Mouse (Mus musculus) spleen, adult 18-20 months (tissue): ENCODE results near the gene Fam217a.
"Not testable (repeated sequence)": the region's sequence is repeated elsewhere in the genome, so short reads cannot be mapped to it uniquely, and the experiment has no call there.

Source experiments
- DNase-seq, 2 experiments: peaks; one replicate each; pipeline ENCODE4 v3.0.0; 2022; ENCODE audit warnings: mixed read lengths in 2 of 2

Gene Fam217a

GRCm38 (mm10) chr13:34924210-34924609 lies at the start of gene Fam217a, which contains the start of gene 4933417A18Rik:
Gene Fam217a, minus strand, starts transcription at chr13:34924310.
Gene 4933417A18Rik, plus strand, starts transcription at chr13:34924409.
- no peak for DNase-seq

GRCm38 (mm10) chr13:34973770-34974169 lies 49.7 kb upstream of the Fam217a start:
- DNase-seq: no peak

DNA sequence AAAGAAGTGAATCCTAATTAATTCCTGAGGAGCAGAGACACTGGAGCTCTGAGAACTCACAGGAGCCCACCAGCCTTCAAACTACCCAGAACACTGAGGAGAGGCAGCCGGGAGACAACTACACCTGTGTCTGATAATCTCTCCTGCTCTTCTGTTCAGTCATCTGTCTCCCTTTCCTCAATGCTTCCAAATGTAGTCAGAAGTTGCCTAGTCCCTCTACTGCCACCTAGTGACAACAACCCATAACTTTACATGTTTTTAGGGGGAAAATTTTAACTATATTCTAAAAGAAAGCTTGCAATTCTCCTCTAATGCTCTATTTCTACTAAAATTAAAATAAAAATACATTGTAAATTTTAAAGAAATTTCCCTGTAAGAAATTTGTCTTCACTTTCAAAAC lies 49.0 kb upstream of the Fam217a start:
- no peak for DNase-seq

DNA sequence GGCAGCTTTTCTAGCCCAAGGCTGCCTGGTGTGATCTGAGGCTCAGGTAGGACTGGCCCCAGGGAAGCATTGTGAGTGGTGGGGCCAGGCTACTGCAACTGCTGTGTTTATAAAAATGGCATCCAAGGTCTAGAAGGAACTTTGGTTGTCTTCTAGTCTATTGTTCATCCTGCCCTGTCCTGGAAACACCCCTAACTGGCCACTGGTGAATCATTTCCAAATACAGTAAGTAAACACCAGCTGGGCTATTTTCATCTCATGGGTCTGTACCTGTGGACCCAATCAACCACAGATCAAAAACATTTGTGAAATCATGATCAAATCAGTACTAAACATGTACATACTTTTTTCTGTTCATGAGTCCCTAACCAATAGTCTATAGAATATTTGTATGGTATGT lies 48.3 kb upstream of the Fam217a start:
- not testable (repeated sequence) for DNase-seq

GRCm38 (mm10) chr13:34965647-34966046 lies 41.5 kb upstream of the Fam217a start:
- not testable (repeated sequence) for DNase-seq

DNA sequence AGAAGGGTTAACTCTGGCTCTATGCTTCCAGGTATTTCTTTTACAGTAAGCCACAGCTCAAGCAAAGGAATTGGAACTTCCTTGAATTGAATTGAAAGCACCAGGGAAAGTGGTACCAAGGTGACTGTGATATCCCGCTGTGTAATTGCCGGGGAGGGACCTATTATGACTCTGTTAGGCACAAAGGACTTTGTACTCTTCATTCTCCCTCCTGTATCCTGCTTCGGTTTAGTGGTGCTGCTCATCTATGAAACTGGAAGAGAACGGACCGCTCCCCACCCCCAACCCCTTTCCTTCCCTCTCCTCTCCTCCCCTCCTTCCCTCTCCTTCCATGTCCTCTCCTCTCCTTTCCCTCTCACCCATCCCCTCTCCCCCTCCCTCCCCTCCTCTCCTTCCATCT lies 40.8 kb upstream of the Fam217a start:
- DNase-seq: no peak

- no peak for DNase-seq
Measured at GRCm38 (mm10) chr13:34964419-34964818, 40.3 kb upstream of the Fam217a start.

DNA sequence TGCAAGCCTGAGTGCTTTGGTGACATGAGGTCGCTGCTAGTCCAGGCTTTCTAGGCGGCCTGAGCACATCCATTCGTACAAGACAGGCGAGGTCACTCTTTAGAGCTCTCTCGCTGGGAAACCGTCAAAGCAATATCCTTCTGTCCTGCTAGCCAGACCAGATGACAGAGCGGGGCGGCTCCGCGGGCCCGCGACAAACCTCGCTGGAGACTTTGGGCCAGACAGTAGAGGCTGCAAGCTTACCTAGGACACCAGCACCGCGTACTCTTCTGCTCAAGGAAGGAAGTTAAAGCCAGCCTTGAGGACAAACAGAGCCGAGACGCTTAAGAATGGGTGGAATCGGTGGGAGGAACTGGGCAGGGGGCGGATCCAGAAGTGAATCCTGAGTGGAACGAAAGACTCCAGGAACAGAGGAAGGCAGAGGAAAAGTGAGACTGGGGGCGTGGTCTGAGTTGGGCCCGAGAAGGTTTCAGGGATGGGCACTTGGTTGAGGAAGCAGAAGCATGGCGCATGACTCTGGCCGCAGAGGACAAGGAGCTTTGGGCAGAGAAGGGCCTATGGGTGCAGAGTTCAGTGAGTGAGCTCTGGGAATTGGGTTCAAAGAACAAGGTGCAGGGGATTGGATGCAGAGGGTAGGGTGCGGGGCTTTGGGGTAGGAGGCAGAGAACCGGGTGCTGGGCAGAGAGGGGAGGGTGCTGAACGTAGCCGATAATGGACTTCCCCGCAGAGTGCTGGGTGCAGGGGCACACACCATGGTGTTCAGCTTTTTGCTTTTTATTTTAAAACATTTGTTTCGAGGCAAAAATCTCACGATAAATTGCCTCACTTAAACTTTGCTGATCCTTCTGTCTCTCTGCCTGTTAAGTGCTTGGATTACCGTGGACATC lies 39.6 kb upstream of the Fam217a start, which contains the start of gene Eci3:
Gene Eci3 (minus strand): TSS at position 300 of the 887 bp plus-strand sequence.
- DNase-seq: peak in 1 of 2 experiments; percentile 5

GRCm38 (mm10) chr13:34960996-34961770 lies 37.1 kb upstream of the Fam217a start:
- DNase-seq: no peak

DNA sequence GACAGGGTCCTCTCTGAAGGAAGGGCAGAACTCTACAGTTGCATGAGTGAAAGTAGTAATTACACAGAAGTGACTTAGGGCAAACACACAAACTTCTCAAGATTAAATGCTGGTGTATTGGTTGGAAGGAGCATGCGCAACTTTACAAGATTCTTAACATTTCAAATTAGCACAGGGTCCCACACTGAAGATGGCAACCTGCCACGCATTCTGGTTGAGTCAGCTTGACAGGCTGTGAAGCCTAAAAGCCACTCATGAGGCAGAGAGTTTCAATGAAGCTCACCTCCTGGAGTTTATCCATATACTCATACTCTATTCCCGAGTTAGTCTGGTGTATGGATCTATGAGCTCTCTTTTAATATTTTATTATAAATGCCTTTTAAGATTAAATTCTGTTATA lies 34.0 kb upstream of the Fam217a start:
- not testable (repeated sequence) for DNase-seq

- DNase-seq: no peak
Measured at GRCm38 (mm10) chr13:34956901-34957300, 32.8 kb upstream of the Fam217a start.

DNA sequence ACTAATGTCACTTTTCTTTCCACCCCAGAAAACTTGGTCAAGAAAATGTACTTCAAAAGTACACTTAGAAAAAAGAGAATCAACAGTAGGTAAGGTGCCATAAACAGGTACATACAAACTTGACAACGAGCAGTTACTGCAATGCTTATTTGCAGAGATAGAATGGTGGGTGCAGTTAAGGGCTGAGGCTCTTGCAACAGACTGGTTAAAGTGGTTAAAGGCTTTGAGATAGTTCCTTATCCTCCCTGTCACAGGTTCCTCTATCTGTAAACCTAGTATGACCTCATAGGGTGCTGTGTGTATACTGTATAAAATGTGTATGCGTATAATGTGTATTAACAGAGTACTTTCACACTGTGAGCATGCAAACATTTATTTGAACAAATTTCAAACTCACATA lies 27.3 kb upstream of the Fam217a start:
- DNase-seq: not testable (repeated sequence)

- no peak for DNase-seq
Measured at GRCm38 (mm10) chr13:34942370-34942769, 18.3 kb upstream of the Fam217a start.

DNA sequence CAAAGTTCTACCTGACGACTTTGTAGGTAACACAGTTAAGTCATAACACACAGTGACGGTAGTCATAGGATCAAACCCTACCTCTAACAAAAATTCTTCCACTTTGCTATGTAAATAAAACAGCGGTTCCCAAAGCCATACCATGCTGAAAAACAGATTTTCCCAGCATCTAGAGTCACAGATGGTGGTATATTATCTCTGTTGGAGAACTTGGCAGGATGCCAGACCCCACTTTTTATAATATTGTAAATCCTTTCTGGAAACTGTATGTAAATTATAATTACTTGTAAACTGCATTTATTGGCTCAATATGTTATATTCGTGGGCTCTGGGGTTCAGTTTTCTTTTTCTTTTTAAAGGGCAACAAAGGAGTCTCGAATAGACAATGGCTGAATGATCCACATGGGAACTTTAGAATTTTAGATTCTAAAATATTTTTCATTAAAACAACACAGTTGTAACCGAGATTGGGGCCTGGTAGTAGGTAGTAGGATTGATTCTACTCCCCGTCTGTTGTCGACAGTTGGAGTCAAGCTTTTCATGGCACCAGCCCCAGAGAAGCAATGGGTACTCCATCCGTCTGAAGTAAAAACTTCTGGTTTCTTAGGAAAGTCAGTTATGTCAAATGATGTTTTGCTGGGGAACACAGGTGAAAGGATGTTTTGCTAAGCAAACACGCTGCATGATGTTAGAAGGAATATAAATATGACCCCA lies 11.0 kb upstream of the Fam217a start:
- no peak for DNase-seq

- DNase-seq: no peak
Measured at GRCm38 (mm10) chr13:34916520-34917167, 7.5 kb downstream of the Fam217a start.

DNA sequence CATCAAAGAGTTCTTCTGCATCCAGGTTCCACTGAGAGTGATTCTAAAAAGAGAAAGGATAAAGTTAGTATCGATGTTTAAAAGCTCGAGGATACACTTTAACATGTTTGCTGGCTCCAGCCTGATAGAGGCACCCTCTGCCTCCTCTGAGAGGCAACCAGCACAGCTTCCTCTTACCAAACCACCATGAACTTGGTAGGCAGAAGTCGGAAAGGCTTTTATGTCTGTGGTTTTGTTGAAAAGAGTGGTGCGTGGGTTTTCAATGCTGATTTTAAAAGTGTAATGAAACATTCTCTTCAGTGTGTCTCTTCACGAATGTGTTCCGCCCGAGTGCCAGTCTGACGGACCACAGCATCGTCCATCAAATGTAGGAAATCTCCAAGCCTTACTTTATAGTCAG lies 9.5 kb downstream of the Fam217a start:
- DNase-seq: no peak

DNA sequence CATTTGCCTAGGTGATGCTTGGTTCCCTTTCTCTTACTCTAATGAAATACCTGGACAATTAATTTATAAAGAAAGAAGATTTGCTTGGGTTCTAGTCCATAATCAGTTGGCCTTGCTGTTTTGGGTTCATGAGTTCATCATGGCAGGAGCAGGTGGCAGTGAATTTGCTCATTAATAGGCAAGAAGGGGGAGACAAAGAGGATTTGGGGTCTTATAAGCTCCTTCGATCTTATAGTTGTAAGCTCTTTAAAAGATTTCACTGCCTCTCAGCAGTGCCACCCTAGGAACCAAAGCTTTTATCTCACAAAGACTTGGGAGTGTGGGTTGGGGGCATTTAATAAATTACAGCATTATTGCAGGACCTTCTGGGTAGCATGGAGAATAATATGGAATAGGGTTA lies 31.2 kb downstream of the Fam217a start:
- DNase-seq: no peak

DNA sequence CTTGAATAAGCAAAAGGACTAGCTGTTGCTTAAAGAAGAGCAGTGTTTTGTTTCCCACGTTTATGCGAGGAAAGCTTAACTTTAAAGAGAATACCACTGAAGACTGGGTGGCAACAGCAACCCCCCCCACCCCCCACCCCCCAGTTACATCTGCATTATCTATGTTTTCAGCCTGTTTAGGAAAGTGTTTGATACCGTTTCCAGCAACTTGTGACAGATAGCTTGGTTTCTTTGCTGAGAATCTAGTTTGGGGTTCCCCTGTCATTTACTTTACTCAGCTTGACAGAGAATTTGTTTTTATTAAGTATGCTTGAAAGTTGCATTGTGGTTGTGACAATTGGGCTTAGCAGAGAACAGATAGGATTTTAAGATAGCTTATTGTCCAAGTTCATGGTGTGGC lies 47.6 kb downstream of the Fam217a start:
- DNase-seq: no peak

DNA sequence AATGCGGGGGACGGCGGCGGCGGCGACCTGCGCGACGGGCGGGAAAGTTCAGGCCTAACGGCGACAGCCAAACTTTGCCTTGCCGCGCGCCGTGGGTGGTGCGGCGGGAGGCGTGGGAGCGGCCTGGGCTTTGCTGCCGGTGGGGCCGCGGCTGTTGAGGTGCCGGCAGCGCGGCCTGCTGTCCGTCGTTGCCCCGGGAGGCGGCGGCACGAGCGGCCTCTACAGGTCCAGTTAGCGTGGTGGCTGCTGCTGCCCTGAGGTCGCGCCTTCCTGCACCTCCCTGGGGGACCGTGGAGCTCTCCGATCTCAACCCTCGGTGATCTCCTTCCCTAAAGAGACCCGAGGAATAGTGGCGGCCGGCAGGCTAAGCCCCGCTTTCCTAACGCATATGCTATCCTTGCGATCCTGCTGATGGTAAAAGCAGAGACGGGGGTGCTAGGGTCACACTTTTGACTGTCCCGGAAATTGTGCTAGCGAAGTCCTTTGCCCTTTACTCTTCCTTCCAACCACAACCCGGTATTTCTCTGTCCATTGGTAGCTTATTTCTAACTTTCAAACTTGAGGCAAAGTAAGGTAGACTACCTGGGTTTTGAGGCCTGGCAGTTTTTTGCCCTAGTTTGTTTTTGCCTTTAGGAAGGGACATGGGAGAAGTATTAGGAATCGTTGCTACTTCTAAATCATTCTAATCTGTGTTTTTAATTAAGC lies 48.2 kb downstream of the Fam217a start:
- DNase-seq: peak in 1 of 2 experiments; percentile 71

GRCm38 (mm10) chr13:34875166-34875710 lies 48.9 kb downstream of the Fam217a start, which contains the start of gene Prpf4b:
Gene Prpf4b, plus strand, starts transcription at chr13:34875302.
- peak; percentile 84 to 92 for DNase-seq

DNA sequence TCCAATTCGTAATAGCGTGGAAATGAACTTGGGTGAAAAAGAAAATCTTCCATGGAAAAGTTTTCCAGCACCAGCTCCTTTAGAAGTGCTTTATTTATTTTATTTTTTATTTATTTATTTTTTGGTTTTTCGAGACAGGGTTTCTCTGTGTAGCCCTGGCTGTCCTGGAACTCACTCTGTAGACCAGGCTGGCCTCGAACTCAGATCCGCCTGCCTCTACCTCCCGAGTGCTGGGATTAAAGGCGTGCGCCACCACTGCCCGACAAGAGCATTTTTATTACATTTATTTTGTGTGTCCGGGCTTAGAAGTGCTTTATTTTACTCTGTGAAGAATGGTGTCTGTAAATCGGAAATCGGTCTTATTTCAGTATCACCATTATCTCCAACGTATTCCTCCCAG lies 49.4 kb downstream of the Fam217a start:
- peak in 1 of 2 experiments; percentile 21 for DNase-seq
